Mouse (Mus musculus): ENCODE results near the gene Ccdc117.
A peak's percentile ranks its signal among the peaks of the same experiment; 100 is the strongest.
"Not testable (repeated sequence)": the region's sequence is repeated elsewhere in the genome, so short reads cannot be mapped to it uniquely, and the experiment has no call there.

The Ccdc117 gene

DNA sequence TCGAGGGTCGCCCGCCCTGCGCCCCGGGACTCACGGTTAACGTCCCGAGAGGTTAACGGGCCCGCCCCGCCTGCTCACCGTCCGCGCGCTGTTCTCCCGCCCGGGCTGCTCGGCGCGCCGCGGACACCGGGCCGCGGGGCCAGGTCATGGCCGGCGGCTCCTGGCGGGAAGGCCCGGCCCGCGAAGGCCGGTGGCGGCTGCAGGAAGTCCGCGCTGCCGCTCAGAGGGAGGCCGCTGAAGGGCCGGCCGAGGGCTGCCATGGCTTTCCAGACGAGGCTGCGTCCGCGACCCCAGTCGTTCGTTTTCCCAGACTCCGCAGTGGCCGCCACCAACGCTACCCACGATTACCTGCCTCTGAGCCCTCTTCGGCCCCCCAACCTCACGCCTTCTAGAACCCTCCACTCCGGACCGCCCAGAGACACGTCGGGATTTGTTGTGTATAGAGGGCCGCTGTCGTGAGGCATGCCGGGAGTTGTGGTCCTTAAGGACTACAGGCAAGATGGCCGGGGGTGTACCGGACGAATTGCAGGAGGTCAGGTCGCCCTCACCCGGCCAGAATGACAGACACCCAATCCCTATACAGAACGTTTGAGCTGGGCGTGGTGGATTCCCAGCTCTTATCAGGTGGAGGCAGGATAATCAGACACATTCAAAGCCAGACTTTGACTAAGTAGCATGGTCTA lies at the start of gene Ccdc117:
Gene Ccdc117, minus strand, starts transcription at position 389 of the 683 bp plus-strand sequence.
- DNase-seq = peak; percentile 86

- no peak for DNase-seq
Measured at GRCm38 (mm10) chr11:5575046-5575445, 33.1 kb upstream of the Ccdc117 start.

GRCm38 (mm10) chr11:5573821-5574220 lies 31.8 kb upstream of the Ccdc117 start:
- no peak for DNase-seq

DNA sequence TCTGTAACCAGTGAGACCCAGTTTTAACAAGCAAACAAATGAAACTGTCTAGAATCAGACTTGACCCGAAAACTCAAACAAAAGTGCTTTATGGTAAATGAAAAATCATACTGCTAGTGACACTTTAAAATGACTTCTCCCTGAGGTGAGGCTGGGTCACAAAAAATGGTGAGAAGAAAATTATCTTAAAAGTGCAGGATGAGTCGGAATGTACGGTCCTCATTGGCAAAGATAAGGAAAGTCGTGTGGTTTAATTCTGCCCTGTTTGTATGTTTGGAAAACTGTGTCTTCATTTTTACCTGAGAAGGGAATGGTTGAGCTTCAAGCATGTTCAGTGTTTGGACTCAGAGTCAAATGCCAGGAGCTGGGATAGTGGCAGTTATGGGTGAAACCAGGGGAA lies 29.9 kb upstream of the Ccdc117 start:
- DNase-seq = no peak

DNA sequence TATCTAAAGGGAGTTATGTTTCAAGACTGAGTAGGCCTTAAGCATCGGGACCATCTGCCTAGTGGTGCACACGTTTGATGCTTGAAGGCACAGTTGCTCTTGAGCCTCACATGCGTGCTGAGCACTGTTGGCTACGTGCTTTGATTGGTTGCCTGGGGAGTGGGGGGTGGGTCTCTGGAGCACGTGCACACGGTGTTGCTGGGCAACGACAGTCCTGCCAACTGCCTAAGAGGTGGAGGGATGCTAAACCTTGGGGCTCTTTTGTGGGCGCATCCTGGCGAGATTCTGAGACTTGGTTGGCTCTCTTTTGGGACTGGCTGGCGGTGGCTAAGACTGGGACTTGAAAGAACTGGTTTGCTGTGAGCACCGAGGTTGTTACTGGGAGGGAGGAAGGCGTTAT lies 27.5 kb upstream of the Ccdc117 start, which contains the start of gene Ankrd36:
Gene Ankrd36, plus strand, starts transcription at position 211 of the 400 bp plus-strand sequence.
- no peak for DNase-seq

- no peak for DNase-seq
Measured at GRCm38 (mm10) chr11:5568082-5568481, 26.1 kb upstream of the Ccdc117 start.

DNA sequence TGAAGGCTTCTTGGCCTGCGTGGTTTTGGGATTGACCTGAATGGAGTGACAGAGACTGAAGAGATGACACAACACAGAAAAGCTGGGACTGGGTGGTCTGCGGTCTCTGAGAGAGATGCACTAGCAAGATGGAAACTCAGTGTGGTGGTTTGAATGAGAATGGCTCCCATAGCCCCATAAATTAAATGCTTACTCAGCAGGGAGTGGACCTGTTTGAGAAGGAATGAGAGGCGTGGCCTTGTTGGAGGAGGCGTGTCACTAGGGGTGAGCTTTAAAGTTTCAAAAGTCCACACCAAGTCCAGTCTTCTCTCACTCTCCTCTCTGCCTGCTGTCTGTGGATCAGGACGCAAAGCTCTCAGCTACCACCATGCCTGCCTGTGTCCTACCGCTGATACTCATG lies 25.7 kb upstream of the Ccdc117 start:
- no peak for DNase-seq

- no peak for DNase-seq
Measured at GRCm38 (mm10) chr11:5566506-5566905, 24.5 kb upstream of the Ccdc117 start.

- DNase-seq = no peak
Measured at GRCm38 (mm10) chr11:5565596-5565995, 23.6 kb upstream of the Ccdc117 start.

GRCm38 (mm10) chr11:5563898-5564297 lies 21.9 kb upstream of the Ccdc117 start:
- DNase-seq = no peak

DNA sequence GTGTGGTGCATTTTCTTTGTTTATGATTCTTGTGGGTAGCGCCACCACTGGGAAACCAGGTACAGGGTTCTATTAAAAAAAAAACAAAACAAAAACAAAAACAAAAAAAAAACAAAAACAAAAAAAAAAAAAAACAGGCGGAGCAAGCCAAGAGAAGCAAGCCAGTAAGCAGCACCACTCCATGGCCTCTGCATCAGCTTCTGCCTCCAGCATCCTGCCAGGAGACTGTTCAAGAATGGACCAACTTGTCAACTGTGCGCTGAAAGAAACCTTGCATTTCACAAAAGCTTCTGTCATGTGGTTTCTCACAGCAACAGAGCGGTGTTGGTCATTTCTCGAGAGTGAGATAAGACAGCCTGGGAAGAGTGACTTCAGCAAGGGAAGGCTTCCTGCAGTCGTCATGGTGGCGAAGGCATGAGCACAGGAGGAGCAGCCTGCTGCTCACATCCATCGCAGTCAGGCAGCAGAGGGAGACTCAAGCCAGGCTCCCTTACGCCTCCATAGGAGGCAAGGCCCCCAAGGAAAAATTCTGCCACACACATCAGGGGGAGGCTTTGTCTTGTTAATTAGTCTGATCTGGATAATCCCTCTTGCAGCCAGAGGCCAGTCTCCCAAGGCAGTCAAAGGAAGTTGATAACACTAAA lies 20.8 kb upstream of the Ccdc117 start:
- no peak for DNase-seq

DNA sequence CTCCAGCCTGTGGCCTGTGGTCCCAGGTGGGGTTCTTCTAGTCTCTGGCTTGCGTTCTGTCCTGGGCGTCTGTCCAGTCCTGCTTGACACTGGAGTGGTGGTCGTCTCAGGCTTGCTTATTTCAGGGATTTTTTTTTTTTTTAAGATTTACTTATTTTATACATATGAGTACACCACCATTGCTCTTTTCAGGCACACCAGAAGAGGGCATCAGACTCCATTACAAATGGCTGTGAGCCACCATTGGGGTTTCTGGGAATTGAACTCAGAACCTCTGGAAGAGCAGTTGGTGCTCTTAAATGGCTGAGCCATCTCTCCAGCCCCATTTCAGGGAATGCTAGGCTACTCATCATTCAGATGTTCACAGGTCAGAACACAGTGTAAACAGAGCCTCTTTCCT lies 18.3 kb upstream of the Ccdc117 start:
- DNase-seq = no peak

DNA sequence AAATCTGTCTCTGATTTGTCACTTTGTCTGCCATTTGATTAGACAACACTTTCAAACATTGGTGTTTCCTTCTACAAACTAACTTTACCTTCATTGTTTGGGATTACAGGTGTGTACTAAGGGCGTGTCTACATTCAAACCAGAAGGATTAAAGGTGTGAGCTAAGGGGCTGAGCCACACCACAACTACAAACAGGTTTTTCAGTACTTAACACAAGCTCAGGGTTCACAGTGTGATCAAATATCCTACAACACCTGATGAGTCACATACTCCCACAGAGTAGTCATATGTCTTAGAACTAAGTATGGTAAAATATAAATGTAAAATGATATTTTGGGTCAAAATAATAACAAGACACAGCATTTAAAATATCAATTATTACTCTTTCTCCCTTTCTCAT lies 9.9 kb upstream of the Ccdc117 start:
- DNase-seq = no peak

GRCm38 (mm10) chr11:5551430-5551829 lies 9.4 kb upstream of the Ccdc117 start:
- DNase-seq = no peak

DNA sequence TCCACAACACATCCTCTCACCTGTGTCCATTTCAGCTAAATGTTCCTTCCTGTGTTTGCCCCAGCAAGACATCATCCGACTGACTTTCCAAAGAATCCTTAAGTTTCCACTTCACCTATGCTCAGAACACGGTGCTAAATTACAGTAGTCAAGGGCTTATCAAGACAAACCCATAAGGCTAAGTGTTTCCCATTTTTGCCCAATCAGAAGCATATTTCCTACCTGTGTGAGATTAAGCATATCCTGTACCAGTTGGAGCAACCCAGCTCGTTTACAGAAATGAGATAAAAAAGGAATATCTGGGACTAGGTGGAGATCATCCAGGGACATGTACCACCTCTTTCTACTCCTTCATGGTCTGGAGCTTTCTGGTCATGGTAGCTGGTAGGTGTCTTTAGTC lies 4.7 kb upstream of the Ccdc117 start:
- no peak for DNase-seq

GRCm38 (mm10) chr11:5545457-5545856 lies 3.5 kb upstream of the Ccdc117 start:
- no peak for DNase-seq

DNA sequence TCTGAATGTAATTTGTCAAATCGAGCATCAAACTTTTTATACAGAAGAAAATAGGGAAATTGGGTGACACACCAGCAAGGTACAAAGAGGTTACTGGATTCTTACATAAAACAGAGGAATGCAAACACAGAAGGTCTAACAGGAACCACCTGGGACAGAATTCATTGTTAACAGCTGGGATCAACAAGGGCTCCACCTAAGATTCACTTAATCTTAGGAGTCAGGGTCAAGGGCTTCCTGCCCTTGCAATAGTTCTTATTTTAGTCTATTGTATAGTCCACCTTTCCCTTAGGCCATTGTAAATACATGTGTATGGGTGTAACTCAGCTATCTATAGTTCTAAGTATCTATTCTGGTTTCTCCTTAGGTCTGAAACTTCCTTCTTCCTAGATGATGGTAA lies 2.7 kb upstream of the Ccdc117 start:
- not testable (repeated sequence) for DNase-seq

- DNase-seq = no peak
Measured at GRCm38 (mm10) chr11:5543281-5543680, 1.3 kb upstream of the Ccdc117 start.

GRCm38 (mm10) chr11:5542482-5543185 lies 647 bp upstream of the Ccdc117 start:
- no peak for DNase-seq

DNA sequence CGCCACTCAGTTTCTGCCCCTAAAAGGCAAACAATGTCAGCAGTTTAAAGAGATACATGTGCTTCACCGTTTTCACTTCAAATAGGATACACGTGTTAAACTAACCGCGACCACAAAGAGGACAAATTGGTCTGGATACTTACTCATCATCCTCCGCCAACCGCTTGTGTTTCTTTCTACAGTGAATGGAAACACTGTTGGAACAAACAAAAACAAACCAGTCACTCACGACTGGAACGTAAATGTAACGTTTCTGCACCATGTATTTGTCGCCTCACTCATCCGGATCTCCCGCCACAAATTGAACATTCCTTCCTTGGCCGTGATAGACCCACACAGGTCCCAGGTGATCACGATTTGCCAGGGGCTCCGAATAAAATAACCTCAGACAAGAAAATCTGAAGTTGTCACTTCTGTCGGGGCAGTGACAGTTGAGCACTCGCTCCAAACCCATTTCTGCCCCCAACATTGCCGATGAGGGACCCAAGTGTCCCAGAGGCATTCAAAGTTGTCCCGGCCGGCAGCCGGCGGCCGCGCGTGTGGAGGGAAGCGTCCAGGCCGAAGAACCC lies 673 bp downstream of the Ccdc117 start:
- no peak for DNase-seq

GRCm38 (mm10) chr11:5540331-5540730 lies 1.7 kb downstream of the Ccdc117 start:
- no peak for DNase-seq

GRCm38 (mm10) chr11:5537454-5537853 lies 4.5 kb downstream of the Ccdc117 start:
- not testable (repeated sequence) for DNase-seq

DNA sequence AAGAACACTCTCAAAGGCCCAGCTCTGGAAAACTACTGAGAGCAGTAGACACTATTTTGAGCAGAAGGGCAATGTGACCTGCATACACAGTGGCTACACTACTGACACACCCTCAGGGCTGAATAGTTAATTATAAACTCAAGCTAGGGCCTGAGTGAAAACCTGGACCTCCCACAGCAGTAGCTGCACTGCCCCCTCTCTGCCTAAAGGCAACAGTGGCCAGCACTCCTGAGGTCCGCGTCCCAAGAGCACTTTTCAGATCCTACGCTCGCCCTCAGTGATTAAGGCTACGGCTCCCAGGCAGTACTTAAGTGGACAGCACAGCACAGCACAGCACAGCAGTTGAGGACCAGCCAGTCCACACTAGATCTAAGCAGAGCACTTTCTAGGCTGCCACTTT lies 8.9 kb downstream of the Ccdc117 start:
- DNase-seq = no peak

DNA sequence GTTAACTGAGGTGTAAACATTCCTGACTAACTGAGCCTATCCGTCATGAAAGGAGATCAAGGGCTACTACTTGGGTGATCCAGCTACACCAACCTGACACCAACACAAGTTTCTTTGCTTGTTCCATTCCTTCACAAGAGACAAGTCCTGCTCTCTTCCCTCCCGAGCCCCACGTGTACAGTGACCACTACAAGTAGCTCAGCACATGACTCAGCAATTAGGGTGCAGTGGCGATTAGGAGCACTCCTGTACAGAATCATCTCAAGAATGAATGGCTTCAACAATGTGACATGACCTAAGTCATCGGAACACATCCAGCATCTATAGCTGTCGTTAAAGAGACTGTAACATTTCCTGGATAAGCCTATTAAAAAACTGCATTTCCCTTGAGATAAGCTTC lies 11.3 kb downstream of the Ccdc117 start:
- no peak for DNase-seq

All from thymus, postnatal 4 days (tissue).